Mouse (Mus musculus): ENCODE measurements around the gene Zic1.

Gene Zic1

GRCm38 (mm10) chr9:91384693-91385560, 19.3 kb upstream of the Zic1 start:
- in situ Hi-C loops (cut with MboI, MseI), result no loop called here

- in situ Hi-C loops (cut with MboI, MseI), result no loop called here
Observed at GRCm38 (mm10) chr9:91384136-91384500, 18.5 kb upstream of the Zic1 start.

- in situ Hi-C loops (cut with MboI, MseI), result no loop called here
Observed at GRCm38 (mm10) chr9:91383441-91384135, 18.0 kb upstream of the Zic1 start.

GRCm38 (mm10) chr9:91382471-91383255, 17.1 kb upstream of the Zic1 start:
- in situ Hi-C loops (cut with MboI, MseI), result no loop called here

- in situ Hi-C loops (cut with MboI, MseI), result no loop called here
Observed at GRCm38 (mm10) chr9:91382111-91382379, 16.4 kb upstream of the Zic1 start.

GRCm38 (mm10) chr9:91381284-91382110, 15.9 kb upstream of the Zic1 start:
- in situ Hi-C loops (cut with MboI, MseI), result no loop called here

GRCm38 (mm10) chr9:91380458-91380914, 14.9 kb upstream of the Zic1 start:
- in situ Hi-C loops (cut with MboI, MseI), result no loop called here

- in situ Hi-C loops (cut with MboI, MseI), result loop anchor here in 1 of 2 experiments (10.0 kb wide), 1 partner anchor 1185 kb away; no protein-coding TSS in a partner anchor
Observed at GRCm38 (mm10) chr9:91379781-91380457, 14.3 kb upstream of the Zic1 start.

- in situ Hi-C loops (cut with MboI, MseI), result loop anchor here in 1 of 2 experiments (10.0 kb wide), 1 partner anchor 1184 kb away; no protein-coding TSS in a partner anchor
Observed at GRCm38 (mm10) chr9:91379300-91379635, 13.7 kb upstream of the Zic1 start.

GRCm38 (mm10) chr9:91378411-91379299, 13.0 kb upstream of the Zic1 start:
- in situ Hi-C loops (cut with MboI, MseI), result loop anchor here in 1 of 2 experiments (10.0 kb wide), 1 partner anchor 1184 kb away; no protein-coding TSS in a partner anchor

- in situ Hi-C loops (cut with MboI, MseI), result loop anchor here in 1 of 2 experiments (10.0 kb wide), 1 partner anchor 1183 kb away; no protein-coding TSS in a partner anchor
Observed at GRCm38 (mm10) chr9:91377873-91378150, 12.2 kb upstream of the Zic1 start.

- in situ Hi-C loops (cut with MboI, MseI), result loop anchor here in 1 of 2 experiments (10.0 kb wide), 1 partner anchor 1182 kb away; no protein-coding TSS in a partner anchor
Observed at GRCm38 (mm10) chr9:91377036-91377872, 11.6 kb upstream of the Zic1 start.

- in situ Hi-C loops (cut with MboI, MseI), result loop anchor here in 1 of 2 experiments (10.0 to 25.0 kb wide), 2 partner anchors 1180 to 1487 kb away; no protein-coding TSS in a partner anchor
Observed at GRCm38 (mm10) chr9:91374665-91375064, 9.1 kb upstream of the Zic1 start.

GRCm38 (mm10) chr9:91373811-91374575, 8.4 kb upstream of the Zic1 start:
- in situ Hi-C loops (cut with MboI, MseI), result loop anchor here in 1 of 2 experiments (10.0 to 25.0 kb wide), 2 partner anchors 1179 to 1487 kb away; no protein-coding TSS in a partner anchor

GRCm38 (mm10) chr9:91371608-91372007, 6.0 kb upstream of the Zic1 start:
- in situ Hi-C loops (cut with MboI, MseI), result loop anchor here in 1 of 2 experiments (10.0 to 25.0 kb wide), 2 partner anchors 1177 to 1484 kb away; no protein-coding TSS in a partner anchor

GRCm38 (mm10) chr9:91371011-91371410, 5.4 kb upstream of the Zic1 start:
- in situ Hi-C loops (cut with MboI, MseI), result loop anchor here in 1 of 2 experiments (10.0 to 25.0 kb wide), 2 partner anchors 1176 to 1484 kb away; no protein-coding TSS in a partner anchor

- in situ Hi-C loops (cut with MboI, MseI), result loop anchor here in 1 of 2 experiments (10.0 to 25.0 kb wide), 2 partner anchors 1175 to 1483 kb away; no protein-coding TSS in a partner anchor
Observed at GRCm38 (mm10) chr9:91370191-91370708, 4.6 kb upstream of the Zic1 start.
